Mouse (Mus musculus) right cerebral cortex, postnatal 36 days (tissue): Measurements from ENCODE around the gene Shisa7.
A peak's percentile ranks its signal among the peaks of the same experiment; 100 is the strongest.
"Not testable (repeated sequence)": the region's sequence is repeated elsewhere in the genome, so short reads cannot be mapped to it uniquely, and the experiment has no call there.

Experiments
- DNase-seq, 2 experiments: peaks; one replicate each; pipeline ENCODE4 v3.0.0; 2022; ENCODE audit warnings: low spot score in 2 of 2, mixed read lengths in 1 of 2

The Shisa7 gene

DNA sequence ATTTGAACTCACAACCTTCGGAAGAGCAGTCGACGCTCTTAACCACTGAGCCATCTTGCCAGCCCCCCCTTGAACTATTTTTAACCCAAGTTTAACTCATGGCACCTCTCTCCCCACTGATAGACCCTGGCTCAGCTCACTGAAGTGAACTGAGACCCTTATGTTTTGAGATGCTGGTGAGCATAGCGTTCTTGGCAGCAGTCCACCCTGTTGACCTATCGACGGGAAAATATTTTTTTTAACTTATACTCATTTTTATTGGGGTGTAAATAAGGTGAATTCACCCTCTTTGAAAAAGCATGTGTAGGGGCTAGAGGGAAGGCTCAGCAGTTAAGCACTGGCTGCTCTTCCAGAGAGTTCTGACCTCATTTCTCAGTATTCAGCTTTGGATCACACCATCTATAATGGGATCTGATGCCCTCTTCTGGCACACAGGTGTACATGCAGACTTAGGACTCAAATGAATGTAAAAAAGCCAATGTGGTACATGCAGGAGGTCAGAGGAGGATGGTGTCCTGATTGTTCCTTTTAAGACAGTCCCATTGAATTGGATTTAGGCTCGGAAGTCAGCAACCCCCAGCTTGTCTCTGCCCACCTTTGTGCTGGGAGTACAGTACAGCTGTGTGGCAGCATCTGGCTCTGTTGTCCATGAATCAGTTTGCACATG lies 48.6 kb downstream of the Shisa7 start:
- DNase-seq: no peak

DNA sequence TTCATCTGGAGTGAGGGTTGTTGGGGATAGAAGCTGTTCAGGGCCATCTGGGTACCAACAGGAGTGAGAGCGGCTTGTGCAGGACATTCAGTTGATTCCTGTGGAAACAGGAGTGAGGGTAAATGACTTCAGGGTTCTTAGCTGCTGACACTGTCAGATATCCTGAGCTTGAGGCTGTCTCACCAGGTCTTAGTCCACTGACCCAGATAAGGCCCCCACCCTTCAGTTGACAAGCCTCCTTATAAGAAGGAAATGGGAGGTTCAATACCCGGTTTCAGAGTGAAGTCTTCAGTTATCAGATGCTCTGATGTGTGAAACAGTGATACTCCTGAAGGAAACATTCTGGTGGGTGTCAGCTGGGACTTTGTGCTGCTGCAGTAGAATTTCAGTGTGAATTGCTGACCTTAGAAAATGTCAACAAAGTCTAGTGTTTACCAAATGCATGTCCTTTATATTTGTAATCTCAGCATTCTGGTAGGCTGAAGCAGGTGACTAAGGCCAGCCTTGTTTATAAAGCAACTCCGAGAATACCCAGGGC lies 49.8 kb downstream of the Shisa7 start:
- DNase-seq: no peak

DNA sequence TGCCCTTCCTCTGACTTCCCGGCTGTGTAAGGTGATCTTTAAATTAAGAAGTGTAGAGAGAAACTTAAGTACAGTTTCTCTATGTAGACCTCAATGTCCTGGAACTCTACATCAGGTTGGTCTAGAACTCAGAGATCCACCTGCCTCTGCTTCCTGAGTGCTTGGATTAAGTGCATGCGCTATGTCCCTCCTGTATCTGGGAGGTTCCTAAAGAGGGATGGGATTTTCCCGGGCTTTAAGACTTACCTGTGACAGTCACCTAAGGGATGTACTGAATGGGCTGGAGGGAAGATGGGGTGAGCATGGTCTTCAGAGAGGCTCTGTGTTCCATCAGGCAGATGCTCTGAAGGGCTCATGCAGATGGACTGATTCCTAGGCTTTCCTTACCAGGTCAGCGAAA lies 50.8 kb downstream of the Shisa7 start:
- DNase-seq: no peak

DNA sequence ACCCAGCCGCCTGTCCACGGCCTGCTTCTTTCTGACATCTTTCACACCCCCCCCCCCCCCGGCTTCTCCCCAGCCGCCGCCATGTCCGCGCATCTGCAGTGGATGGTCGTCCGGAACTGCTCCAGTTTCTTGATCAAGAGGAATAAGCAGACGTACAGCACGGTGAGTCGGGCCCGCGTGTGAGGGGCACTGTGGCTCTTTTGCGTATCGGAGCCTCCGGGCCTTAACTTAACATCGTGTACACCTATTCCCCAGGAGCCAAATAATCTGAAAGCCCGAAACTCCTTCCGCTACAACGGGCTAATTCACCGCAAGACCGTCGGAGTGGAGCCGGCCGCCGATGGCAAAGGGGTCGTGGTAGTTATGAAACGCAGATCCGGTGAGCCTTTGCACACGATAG lies 51.2 kb downstream of the Shisa7 start:
- not testable (repeated sequence) for DNase-seq

DNA sequence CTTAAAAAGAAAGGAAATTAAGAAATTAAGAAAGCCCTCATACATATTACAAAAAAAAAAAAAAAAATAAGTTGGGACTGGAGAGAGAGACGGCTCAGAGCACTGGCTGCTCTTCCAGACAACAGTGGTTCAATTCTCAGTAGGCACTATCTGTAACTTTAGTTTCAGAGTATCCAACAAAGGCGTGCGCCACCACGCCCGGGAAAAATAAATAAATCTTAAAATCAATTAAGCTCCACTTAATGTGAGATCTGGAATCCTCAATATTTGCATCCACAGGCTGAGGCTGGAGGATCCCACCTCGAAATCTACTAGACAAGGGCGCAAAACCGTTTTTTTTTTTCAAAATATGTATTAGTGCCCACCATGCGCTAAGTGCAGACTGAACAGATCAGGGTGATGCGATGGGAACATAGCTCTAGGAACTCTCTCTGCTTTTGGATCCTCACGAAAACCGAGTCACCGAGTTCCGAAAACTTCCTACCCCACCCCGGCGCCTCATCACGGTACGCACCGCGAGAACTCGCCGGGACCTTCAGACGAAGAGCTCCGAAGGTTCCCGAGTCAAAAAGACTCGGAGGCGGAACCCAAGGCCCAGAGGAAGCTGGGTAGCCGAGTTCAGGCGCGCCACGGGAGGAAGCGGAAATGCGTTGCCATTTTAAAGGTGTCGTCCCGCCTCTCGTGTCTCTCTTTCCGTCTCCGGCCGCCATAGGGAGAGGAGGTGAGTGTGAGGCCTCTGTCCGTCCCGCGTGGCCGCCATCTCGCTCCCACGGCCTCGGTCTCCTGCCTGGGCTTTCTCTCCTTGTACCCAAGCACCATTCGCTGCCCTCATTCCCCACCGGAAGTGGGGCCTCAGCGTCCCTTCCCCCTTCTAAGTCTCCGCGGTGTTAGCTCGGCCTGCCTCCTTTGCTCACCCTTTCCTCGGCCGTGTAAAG lies 52.0 kb downstream of the Shisa7 start, which contains the start of gene Rpl28:
TSS of gene Rpl28 (plus strand) at position 597 of the 935 bp plus-strand sequence.
- DNase-seq: peak; percentile 92 to 95

DNA sequence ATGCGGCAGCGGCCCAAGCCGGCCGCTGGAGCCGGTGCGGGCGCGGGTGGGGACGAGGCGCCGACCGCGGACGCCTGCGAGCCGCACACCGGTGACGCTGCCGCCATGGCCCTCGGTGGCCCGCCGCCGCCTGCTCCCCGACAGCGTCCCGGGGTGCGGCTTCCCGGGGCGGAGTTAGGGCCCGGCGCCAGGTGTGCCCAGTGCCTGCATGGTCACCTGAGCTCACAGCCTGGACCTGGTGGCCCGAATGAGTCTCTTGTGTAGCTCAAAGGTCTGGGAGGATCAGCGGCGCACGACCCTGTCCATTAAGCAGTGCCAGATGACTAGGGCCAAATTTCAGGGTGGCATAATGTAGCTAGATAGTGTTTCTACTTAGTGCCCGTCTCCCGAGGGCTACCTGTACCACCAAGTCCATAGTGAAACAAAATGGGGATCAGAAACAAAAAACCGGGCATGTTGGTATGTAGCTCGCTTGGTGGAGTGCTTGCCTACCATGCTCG lies 55.0 kb downstream of the Shisa7 start, which contains the start of gene Tmem238:
TSS of gene Tmem238 (minus strand) at position 221 of the 500 bp plus-strand sequence.
- no peak for DNase-seq

DNA sequence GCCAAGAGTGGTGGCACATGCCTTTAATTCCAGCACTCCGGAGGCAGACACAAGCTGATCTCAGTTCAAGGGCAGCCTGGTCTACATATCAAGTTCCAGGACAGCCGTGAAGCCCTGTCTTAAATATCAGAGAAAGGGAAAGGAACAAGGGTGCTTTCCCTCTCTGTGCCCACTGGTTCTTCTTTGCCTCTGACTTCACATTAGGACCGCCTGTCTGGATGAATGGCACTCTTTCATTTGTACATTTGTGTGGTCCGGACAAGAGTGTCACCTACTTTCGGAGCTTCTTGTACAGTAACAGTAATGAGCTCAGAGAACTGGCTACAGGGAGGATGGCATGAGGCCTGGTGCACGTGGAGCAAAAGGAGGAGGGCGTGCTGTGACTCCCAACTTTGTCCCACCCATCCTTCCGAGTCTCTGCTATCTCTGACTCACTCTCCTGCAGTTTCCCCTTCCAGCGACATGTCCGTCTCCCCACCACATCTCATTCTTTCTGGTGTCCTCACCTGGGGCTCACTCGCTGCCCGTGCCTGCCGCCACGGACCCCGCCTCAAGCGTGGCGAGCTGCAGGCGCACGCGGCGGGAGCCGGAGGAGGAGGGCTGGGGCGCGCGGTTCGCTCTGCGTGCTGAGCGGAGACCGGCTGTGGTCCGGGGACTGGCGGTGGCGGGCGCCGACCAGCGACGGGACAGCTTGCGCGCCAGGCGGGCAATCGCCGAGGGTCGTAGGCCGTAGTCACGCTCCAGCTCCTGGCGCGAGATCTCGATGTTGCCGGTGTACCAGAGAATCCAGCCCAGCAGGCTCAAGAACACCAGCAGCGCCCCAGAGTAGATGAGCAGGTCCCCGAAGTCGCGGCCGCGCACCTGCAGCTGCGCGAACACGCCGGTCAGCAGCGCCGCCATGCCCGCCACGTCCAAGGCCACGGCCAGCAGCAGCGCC lies 55.7 kb downstream of the Shisa7 start:
- DNase-seq: peak in 1 of 2 experiments; percentile 35

DNA sequence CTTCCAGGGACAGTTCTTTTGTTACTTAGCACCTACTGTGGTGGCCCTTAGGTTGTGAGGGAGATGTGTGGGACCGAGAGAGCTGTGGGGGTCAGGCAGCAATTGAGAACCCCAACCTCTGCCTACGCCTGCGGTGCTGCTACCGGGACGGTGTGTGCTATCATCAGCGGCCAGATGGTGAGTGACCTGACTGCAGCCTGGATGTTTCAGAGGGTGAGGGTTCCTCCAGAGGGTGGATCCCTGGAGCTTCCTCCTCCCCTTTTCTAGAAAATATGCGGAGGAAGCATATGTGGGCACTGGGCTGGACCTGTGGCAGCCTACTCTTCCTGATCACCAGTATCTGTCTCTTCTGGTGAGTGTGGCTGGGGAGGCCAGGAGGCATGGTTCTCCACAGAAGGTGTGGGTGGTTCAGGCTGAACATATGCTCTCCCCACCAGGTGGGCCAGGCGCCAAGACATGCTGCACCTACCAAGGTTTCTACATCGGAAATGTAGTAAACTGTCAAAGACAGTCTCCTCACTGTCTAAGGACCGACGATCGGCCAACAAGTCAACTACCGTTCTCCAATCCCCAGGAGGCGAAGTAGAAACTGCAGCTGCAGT lies 60.7 kb downstream of the Shisa7 start:
- DNase-seq: peak; percentile 40 to 46

DNA sequence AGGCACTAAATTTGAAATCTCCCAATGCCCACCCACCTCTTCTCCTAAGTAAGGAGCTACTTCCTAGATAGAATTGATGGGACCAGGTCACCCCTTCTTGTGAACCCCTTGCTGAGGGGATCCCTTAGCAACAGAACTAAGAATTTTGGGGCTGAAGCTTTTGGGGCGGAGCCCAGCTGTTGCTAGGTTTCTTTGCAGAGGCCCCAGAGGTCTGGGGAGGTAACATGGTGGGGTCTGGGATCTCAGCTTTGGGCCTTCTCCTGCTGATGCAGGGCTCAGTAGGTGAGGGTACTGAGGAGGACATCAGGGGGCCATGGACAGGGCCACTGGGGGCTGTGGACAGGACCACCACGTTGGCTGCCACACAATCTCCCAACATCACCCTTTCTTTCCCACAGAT lies 61.7 kb downstream of the Shisa7 start, which contains the start of the genes Il11 and Tmem190:
TSS of gene Il11 (minus strand) at position 101 of the 400 bp plus-strand sequence.
TSS of gene Tmem190 (plus strand) at position 179 of the 400 bp plus-strand sequence.
- DNase-seq: no peak

DNA sequence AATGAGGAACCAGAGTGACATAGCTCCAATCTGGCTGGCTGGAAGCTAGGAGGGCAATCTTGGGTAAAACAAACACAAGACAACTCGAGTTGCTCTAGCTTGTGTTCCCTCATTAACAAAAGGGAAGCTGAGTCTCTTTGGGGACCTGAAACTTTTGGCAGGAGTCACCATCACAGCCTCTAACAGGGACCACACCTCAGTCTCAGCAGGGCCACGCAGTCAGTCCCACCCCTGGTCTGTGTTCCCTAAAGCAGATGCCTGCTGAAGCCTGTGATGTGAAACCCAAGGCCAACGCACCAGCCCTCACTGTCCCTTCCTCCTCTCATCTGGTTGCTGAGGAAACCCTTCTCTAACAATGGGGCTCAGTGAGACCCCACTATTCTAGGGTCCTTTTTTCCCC lies 62.4 kb downstream of the Shisa7 start:
- no peak for DNase-seq

DNA sequence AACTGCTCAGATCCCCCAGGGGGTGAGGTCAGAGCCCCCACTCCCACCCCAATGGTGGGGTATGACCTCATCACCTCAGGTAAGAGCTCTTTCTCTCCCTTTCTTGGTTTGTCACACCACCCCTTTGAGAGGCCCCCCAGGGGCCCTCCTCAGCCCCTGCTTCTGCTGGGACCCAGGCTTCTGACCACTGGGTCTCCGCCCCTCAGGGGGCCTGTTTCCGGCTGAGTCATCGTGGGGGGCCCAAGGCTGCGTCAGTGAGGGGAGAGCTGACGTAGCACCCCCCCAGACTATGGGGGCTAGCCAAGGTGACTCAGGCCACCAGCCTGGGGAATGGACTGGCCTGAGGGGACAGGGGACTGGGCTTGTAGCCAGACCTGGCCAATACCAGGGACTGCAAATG lies 64.6 kb downstream of the Shisa7 start:
- no peak for DNase-seq

DNA sequence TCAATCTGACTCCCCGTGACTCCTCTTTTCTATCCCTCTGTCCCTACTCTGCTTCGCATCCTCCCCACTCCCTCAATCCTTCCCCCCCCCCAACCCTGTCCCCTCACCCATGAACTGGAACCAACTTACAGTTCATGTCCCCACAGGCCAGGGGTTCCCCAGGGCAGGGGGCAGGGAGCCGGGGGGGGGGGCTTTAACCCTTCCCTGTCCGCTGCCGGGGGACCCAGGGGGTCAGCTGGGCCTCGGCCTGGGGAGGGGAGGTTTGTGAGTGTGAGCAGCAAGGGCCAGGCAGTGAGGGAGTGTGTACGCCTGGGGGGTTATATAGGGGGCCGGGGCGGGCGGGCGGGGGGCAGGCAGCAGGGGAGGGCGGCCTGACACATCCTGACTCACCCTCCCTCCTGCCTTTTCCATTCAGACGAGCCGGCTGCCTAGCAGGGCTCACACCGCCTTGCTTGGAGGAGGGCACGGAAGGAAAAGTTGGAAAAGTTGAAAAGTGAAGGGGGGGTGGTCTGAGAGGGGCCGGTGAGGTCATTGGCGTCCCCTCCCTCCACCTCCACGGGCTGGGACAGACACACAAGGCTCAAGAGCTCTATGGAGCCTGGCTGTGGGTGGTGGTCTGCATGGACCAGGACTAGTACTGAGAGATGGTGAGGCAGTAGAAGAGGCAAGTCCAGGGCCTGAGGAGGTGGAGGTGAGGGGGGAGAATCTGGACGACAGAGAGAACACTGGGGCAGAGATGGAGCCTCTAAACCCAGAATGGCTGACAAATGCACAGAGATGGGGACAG lies 66.5 kb downstream of the Shisa7 start:
- no peak for DNase-seq

DNA sequence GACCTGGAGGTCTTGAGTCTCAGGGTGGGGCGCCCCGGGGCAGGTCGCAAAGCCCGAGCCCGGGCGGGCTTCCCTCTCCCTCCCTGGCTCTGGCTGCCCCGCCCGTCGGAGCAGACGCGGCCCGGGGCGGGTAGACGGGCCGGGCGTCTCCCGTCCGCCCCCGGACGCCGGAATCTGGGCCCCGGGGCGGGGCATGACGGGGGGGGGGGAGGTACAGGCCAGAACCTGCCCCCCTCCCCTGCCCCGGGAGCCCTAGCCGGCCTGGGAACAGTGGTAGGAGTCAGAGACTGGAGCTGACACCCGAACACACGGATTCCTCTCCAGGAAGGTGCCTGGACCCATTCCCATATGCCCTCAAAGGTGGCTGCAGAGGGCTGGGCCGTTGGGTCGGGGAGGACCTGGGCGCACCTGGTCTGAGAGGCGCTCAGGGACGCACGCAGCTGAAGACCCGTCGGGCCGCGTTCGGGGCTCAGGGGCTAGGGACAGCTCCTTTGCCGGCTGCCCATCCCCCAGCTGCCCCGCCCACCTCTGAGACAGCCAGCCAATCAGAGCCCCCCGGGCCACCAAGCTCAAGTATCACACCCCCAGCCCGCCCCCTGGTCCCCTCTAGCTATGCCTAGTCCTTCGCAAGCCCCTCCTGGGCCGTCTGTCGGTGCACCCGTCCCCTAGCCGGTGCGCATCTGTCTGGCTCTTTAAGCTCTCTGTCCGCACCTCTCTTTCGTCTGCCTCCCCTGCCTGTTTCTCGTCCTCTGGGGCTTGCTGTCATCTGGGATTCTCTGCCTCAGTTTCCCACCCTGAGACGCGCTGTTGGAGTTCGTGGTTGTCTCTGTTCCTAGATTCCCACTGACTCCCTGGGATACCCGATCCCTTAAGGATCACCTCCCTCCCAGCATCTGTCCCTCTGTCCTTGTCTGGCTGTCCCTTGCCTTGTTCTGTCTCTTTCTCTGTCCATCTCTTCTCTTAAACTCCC lies 67.3 kb downstream of the Shisa7 start:
- no peak for DNase-seq

DNA sequence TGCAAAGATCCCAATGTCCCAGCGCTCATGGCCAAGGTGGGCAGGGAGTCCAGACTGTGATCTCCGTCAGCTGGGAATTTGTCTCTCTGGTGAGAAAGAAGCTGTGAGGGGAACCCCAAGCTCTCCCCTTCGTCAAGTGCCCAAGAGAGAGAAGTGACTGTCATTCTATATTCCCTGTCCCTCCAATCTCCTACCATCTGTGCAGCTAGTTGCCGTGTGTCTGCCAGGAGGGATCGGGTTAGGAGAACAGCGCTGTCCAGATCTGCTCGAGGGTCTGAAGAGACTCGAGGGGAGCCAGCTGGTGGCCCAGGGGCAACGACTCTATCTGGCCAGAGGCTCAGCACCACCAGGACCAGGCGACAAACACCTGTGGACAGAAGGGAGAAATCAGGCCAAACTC lies 68.4 kb downstream of the Shisa7 start:
- no peak for DNase-seq
